Mouse (Mus musculus) testis, adult 10 weeks (tissue): Measurements from ENCODE around the gene Ndufs4. TPM values are rescaled to one million over a fixed set of nuclear protein-coding genes. Genes with fewer than 3 reads are reported as not detected.

Experiments used
- polyA plus RNA-seq: library from polyadenylated mRNA; stranded (reverse); fragments of 350-450 nt; fragmentation: Illumina TruSeq; extraction: RNeasy Lipid Tissue Mini Kit (QIAGEN cat#74804); gene quantifications from one replicate; pipeline ENCODE4 v1.2.3, GENCODE M21; 2014; ENCODE audit warnings: low read depth, low replicate concordance

Gene Ndufs4
- 277 TPM for polyA plus RNA-seq

GRCm38 (mm10) chr13:114388211-114388965 is at the start of gene Ndufs4:
Gene Ndufs4 (minus strand): TSS chr13:114388258.

Other genes starting within 250 kb of the Ndufs4 start
- gene Fst, start 70.7 kb upstream of the Ndufs4 start, polyA plus RNA-seq, result 2.4 TPM